Mouse (Mus musculus) MEL (cell line): ENCODE data around the gene Rp9. TPM values are rescaled to one million over a fixed set of nuclear protein-coding genes. Genes with fewer than 3 reads are reported as not detected.

Experiments
- DNase-seq: peaks from one replicate; pipeline ENCODE4 v3.0.0; 2011; ENCODE audit warnings: low read depth, low spot score
- H3K27ac ChIP-seq: 2 replicates; pipeline ENCODE4 v1.5.1; 2012; ENCODE audit warnings: low read depth, mild to moderate bottlenecking, control low read depth, low read length, moderate library complexity; ENCODE audit not compliant: control insufficient read depth
- H3K27me3 ChIP-seq, 2 experiments: fragments of 150-350 bp in 1 of 2; sonication (generic) in 1 of 2; 2 replicates each; pipeline ENCODE4 v1.6.1; 2012; ENCODE audit warnings: low read length in 2 of 2, mild to moderate bottlenecking in 2 of 2, improper control_type of control experiment in 1 of 2, moderate library complexity in 1 of 2; ENCODE audit not compliant: insufficient read depth in 2 of 2, control insufficient read depth in 1 of 2
- H3K36me3 ChIP-seq, 2 experiments: 2 replicates each; pipeline ENCODE4 v1.6.1; 2012 to 2014; ENCODE audit warnings: low read length in 2 of 2, improper control_type of control experiment in 1 of 2, inconsistent platforms in 1 of 2, mild to moderate bottlenecking in 1 of 2; ENCODE audit not compliant: insufficient read depth in 2 of 2, control insufficient read depth in 1 of 2
- H3K4me1 ChIP-seq, 2 experiments: fragments of 150-350 bp in 1 of 2; sonication (generic) in 1 of 2; 2 replicates each; pipeline ENCODE4 v1.6.1; 2012; ENCODE audit warnings: low read length in 2 of 2, improper control_type of control experiment in 1 of 2, mild to moderate bottlenecking in 1 of 2; ENCODE audit not compliant: insufficient read depth in 2 of 2, control insufficient read depth in 1 of 2
- H3K4me3 ChIP-seq, 2 experiments: fragments of 150-350 bp in 1 of 2; sonication (generic) in 1 of 2; 2 replicates each; pipeline ENCODE4 v1.5.1; 2012; ENCODE audit warnings: low read depth in 2 of 2, low read length in 2 of 2, mild to moderate bottlenecking in 2 of 2, moderate library complexity in 2 of 2, control low read depth in 1 of 2, improper control_type of control experiment in 1 of 2; ENCODE audit not compliant: control insufficient read depth in 1 of 2, insufficient read depth in 1 of 2
- H3K79me2 ChIP-seq: 2 replicates; pipeline ENCODE4 v1.6.1; 2012; ENCODE audit warnings: mild to moderate bottlenecking, low read length, moderate library complexity; ENCODE audit not compliant: control insufficient read depth, poor library complexity, insufficient read depth
- H3K9ac ChIP-seq: 2 replicates; pipeline ENCODE4 v1.6.1; 2012; ENCODE audit warnings: low read depth, mild to moderate bottlenecking, control low read depth, low read length, moderate library complexity; ENCODE audit not compliant: control insufficient read depth, poor library complexity, severe bottlenecking
- H3K9me3 ChIP-seq: fragments of 150-350 bp; sonication (generic); replicated peaks from 2 replicates; pipeline ENCODE4 v1.6.1; 2012; ENCODE audit warnings: mild to moderate bottlenecking, low read length, improper control_type of control experiment, moderate library complexity; ENCODE audit not compliant: insufficient read depth
- BHLHE40 ChIP-seq: IDR thresholded peaks from 2 replicates; pipeline ENCODE4 v1.6.1; 2012; ENCODE audit warnings: low read depth, mild to moderate bottlenecking, inconsistent platforms, low read length, improper control_type of control experiment, borderline replicate concordance
- CHD1 ChIP-seq: IDR thresholded peaks from 2 replicates; pipeline ENCODE4 v1.6.1; 2012; ENCODE audit warnings: low read depth, mild to moderate bottlenecking, inconsistent platforms, low read length, improper control_type of control experiment
- CTCF ChIP-seq, 3 experiments: IDR thresholded peaks in 2 of 3; conservative IDR thresholded peaks in 1 of 3; 2 replicates each; pipeline ENCODE4 v1.5.1; 2011 to 2012; ENCODE audit warnings: low read length in 3 of 3, low read depth in 2 of 3, mild to moderate bottlenecking in 2 of 3, improper control_type of control experiment in 1 of 3, inconsistent platforms in 1 of 3, mixed read lengths in 1 of 3, moderate library complexity in 1 of 3; ENCODE audit not compliant: control insufficient read depth in 1 of 3, insufficient read depth in 1 of 3, poor library complexity in 1 of 3, severe bottlenecking in 1 of 3
- E2F4 ChIP-seq: IDR thresholded peaks from 2 replicates; pipeline ENCODE4 v1.6.1; 2011; ENCODE audit warnings: low read depth, low read length, improper control_type of control experiment, borderline replicate concordance
- ELF1 ChIP-seq: IDR thresholded peaks from 2 replicates; pipeline ENCODE4 v1.6.1; 2014; ENCODE audit warnings: low read depth, mild to moderate bottlenecking, inconsistent platforms, low read length, improper control_type of control experiment, moderate library complexity
- GATA1 ChIP-seq: IDR thresholded peaks from 2 replicates; pipeline ENCODE4 v1.6.1; 2011; ENCODE audit warnings: low read depth, low read length, improper control_type of control experiment
- HCFC1 ChIP-seq: IDR thresholded peaks from 2 replicates; pipeline ENCODE4 v1.6.1; 2012; ENCODE audit warnings: low read depth, mild to moderate bottlenecking, inconsistent platforms, low read length, improper control_type of control experiment, moderate library complexity
- MAFK ChIP-seq: IDR thresholded peaks from 2 replicates; pipeline ENCODE4 v1.6.1; 2011; ENCODE audit warnings: low read depth, mild to moderate bottlenecking, low read length, improper control_type of control experiment, borderline replicate concordance
- MAX ChIP-seq: IDR thresholded peaks from 2 replicates; pipeline ENCODE4 v1.6.1; 2011; ENCODE audit warnings: low read length, improper control_type of control experiment
- MEF2A ChIP-seq: IDR thresholded peaks from 2 replicates; pipeline ENCODE4 v1.6.1; 2014; ENCODE audit warnings: low read depth, mild to moderate bottlenecking, inconsistent platforms, low read length, improper control_type of control experiment; ENCODE audit not compliant: poor library complexity, insufficient replicate concordance, severe bottlenecking; ENCODE audit errors: extremely low read depth
- MXI1 ChIP-seq: IDR thresholded peaks from 2 replicates; pipeline ENCODE4 v1.6.1; 2011; ENCODE audit warnings: mild to moderate bottlenecking, low read depth, low read length, improper control_type of control experiment
- MYB ChIP-seq: IDR thresholded peaks from 2 replicates; pipeline ENCODE4 v1.6.1; 2011; ENCODE audit warnings: mild to moderate bottlenecking, low read depth, low read length, improper control_type of control experiment
- MYC ChIP-seq: IDR thresholded peaks from 2 replicates; pipeline ENCODE4 v1.6.1; 2011; ENCODE audit warnings: low read depth, mild to moderate bottlenecking, low read length, improper control_type of control experiment, moderate library complexity
- NRF1 ChIP-seq: IDR thresholded peaks from 2 replicates; pipeline ENCODE4 v1.6.1; 2014; ENCODE audit warnings: low read depth, mild to moderate bottlenecking, inconsistent platforms, low read length, improper control_type of control experiment, moderate library complexity; ENCODE audit not compliant: poor library complexity, insufficient read depth, severe bottlenecking
- POLR2A ChIP-seq, 2 experiments: IDR thresholded peaks; 2 replicates each; pipeline ENCODE4 v1.6.1; 2011 to 2012; ENCODE audit warnings: low read length in 2 of 2, mild to moderate bottlenecking in 2 of 2, control low read depth in 1 of 2, improper control_type of control experiment in 1 of 2, low read depth in 1 of 2, moderate library complexity in 1 of 2; ENCODE audit not compliant: control insufficient read depth in 1 of 2, insufficient read depth in 1 of 2, poor library complexity in 1 of 2
- POLR2AphosphoS5 ChIP-seq: IDR thresholded peaks from 2 replicates; pipeline ENCODE4 v1.6.1; 2012; ENCODE audit warnings: low read depth, borderline replicate concordance, mild to moderate bottlenecking, inconsistent platforms, low read length, moderate library complexity, mixed read lengths
- RAD21 ChIP-seq: IDR thresholded peaks from 2 replicates; pipeline ENCODE4 v1.6.1; 2011; ENCODE audit warnings: mild to moderate bottlenecking, low read depth, low read length, improper control_type of control experiment
- RCOR1 ChIP-seq: IDR thresholded peaks from 2 replicates; pipeline ENCODE4 v1.6.1; 2012; ENCODE audit warnings: low read depth, mild to moderate bottlenecking, inconsistent platforms, low read length, improper control_type of control experiment
- SIN3A ChIP-seq: IDR thresholded peaks from 2 replicates; pipeline ENCODE4 v1.6.1; 2012; ENCODE audit warnings: low read length, improper control_type of control experiment, inconsistent platforms
- TAL1 ChIP-seq: IDR thresholded peaks from 2 replicates; pipeline ENCODE4 v1.6.1; 2012; ENCODE audit warnings: mild to moderate bottlenecking, inconsistent platforms, low read length, moderate library complexity, mixed read lengths
- UBTF ChIP-seq: IDR thresholded peaks from 2 replicates; pipeline ENCODE4 v1.6.1; 2012; ENCODE audit warnings: low read depth, mild to moderate bottlenecking, inconsistent platforms, low read length, improper control_type of control experiment, moderate library complexity, borderline replicate concordance; ENCODE audit not compliant: insufficient read depth
- ZMIZ1 ChIP-seq: IDR thresholded peaks from 2 replicates; pipeline ENCODE4 v1.6.1; 2012; ENCODE audit warnings: low read depth, mild to moderate bottlenecking, inconsistent platforms, low read length, improper control_type of control experiment, moderate library complexity
- polyA plus RNA-seq, 2 experiments: library from polyadenylated mRNA; stranded (reverse) in 1 of 2; unstranded in 1 of 2; fragments of >175 nt in 1 of 2; fragments of >200 nt in 1 of 2; gene quantifications; 2 replicates each; pipeline versions ENCODE4 v1.2.1 to v1.2.4; 2012; ENCODE audit warnings: low replicate concordance in 2 of 2, low read depth in 1 of 2; ENCODE audit not compliant: insufficient read length in 2 of 2, insufficient read depth in 1 of 2, missing spikeins in 1 of 2
- total RNA-seq: library from RNA; depleted of rRNA; stranded (reverse); fragments of 300-350 nt; gene quantifications from 2 replicates; pipeline ENCODE4 v1.2.3, GENCODE M21; 2012

Rp9 gene
- total and polyA plus RNA-seq, 3 experiments = 225 to 417 (median 405) TPM

DNA sequence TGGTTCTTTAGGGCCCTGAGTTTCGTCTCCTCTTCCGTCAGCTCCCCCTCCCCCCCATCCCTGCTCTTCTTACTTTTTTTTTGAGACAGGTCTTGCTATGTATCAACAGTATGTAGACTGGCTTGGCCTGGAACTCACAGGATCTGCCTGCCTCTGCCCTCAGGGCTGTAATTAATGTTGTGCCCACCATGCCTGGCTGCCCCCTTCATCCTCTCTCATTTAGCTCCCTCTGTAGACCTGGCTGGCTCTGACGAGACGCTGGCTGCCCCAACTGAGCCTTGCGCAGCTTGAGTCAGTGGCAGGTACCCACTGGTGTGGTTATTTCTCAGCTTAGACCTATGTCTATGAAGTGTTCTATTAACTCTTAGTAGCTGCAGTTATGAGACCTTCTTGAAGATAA, 34.0 kb upstream of the Rp9 start:
- no peaks in the 10 kb centered on the region for H3K79me2 ChIP-seq
- no peaks in the 10 kb centered on the region for H3K36me3 ChIP-seq
- no peak overlapping the region for H3K9ac ChIP-seq
- no peaks in the 10 kb centered on the region for H3K27me3 ChIP-seq
- H3K4me1 ChIP-seq = no peaks in the 10 kb centered on the region
- H3K4me3 ChIP-seq = no peak overlapping the region
- no peak overlapping the region for H3K27ac ChIP-seq
- no peaks in the 10 kb centered on the region for H3K9me3 ChIP-seq
- TF ChIP-seq MYB (no peak), RAD21 (no peak), NRF1 (no peak), POLR2AphosphoS5 (no peak), POLR2A (IDR thresholded peaks at IDR 0.05; ENCODE audit: control insufficient read depth in 1 of 2, insufficient read depth in 1 of 2, low read depth in 1 of 2, low read length in 2 of 2, poor library complexity in 1 of 2) (no peak), ZMIZ1 (no peak), CTCF (IDR thresholded peaks at IDR 0.05 in 2 of 3, conservative IDR thresholded peaks at IDR 0.05 in 1 of 3; ENCODE audit: control insufficient read depth in 1 of 3, insufficient read depth in 1 of 3, low read depth in 2 of 3, low read length in 3 of 3, poor library complexity in 1 of 3, severe bottlenecking in 1 of 3) (no peak), MXI1 (no peak), BHLHE40 (no peak), RCOR1 (no peak), MAFK (no peak), UBTF (no peak), CHD1 (no peak), MYC (no peak), HCFC1 (no peak), E2F4 (no peak), GATA1 (no peak), TAL1 (no peak), MAX (no peak), SIN3A (no peak)
- DNase-seq = no peak

DNA sequence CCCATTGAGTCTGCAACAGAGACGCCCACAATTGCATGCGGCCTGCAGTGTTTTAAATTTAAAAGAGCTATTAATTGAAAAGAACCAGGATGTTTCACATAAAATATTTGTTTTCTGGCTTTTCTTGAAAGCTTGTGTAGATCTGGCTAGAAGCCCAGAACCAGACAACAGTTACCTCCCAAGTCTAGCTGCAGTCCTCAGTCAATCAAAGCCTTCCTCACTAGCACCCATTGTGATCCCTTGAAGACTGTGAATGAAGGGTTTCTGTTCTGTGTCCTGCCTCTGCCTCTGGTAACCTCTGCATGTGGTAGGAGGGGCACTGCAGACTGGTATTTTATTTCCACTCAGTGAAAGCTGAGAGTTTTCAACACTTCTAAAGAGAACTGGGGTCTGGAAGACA, 33.4 kb upstream of the Rp9 start:
- H3K4me3 ChIP-seq = no peak overlapping the region
- no peak overlapping the region for H3K27ac ChIP-seq
- H3K9me3 ChIP-seq = no peaks in the 10 kb centered on the region
- DNase-seq = no peak
- no peaks in the 10 kb centered on the region for H3K79me2 ChIP-seq
- no peaks in the 10 kb centered on the region for H3K27me3 ChIP-seq
- no peak overlapping the region for H3K9ac ChIP-seq
- TF ChIP-seq BHLHE40 (no peak), ELF1 (no peak), MYB (no peak), MYC (no peak), POLR2A (IDR thresholded peaks at IDR 0.05; ENCODE audit: control insufficient read depth in 1 of 2, insufficient read depth in 1 of 2, low read depth in 1 of 2, low read length in 2 of 2, poor library complexity in 1 of 2) (no peak), RCOR1 (no peak), MAFK (no peak), POLR2AphosphoS5 (no peak), MEF2A (no peak)
- H3K4me1 ChIP-seq = 0 out of 4 replicates have a peak, but pooled peaks cover 0 to 1% of the 10 kb centered on the region in 2 experiments
- H3K36me3 ChIP-seq = peaks cover 0 to 1% of the 10 kb centered on the region in 2 experiments; a peak in 2 of 4 replicates
